Mouse (Mus musculus): ENCODE data around the gene Msi2.
A peak's percentile ranks its signal among the peaks of the same experiment; 100 is the strongest.

The Msi2 gene

DNA sequence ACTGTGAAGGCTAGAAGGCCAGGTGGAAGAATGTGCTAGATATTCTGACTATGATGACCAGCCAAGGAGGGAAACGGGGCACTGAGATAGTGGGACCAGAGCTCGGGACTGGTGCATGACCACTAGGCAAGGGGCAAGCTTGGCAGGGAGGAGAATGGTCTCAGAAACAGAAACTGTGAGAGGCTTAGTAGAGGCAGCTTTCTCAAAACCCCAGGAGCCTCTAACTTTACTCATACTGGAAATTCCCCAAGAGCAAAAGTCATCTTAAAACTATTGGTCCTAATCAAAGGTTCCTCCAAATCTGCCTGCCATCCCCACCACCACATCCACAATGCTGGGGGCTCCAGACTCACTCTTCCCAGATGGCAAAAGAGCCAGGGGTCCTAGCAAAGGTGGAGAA, 181.5 kb downstream of the Msi2 start:
- DNase-seq: no peak

DNA sequence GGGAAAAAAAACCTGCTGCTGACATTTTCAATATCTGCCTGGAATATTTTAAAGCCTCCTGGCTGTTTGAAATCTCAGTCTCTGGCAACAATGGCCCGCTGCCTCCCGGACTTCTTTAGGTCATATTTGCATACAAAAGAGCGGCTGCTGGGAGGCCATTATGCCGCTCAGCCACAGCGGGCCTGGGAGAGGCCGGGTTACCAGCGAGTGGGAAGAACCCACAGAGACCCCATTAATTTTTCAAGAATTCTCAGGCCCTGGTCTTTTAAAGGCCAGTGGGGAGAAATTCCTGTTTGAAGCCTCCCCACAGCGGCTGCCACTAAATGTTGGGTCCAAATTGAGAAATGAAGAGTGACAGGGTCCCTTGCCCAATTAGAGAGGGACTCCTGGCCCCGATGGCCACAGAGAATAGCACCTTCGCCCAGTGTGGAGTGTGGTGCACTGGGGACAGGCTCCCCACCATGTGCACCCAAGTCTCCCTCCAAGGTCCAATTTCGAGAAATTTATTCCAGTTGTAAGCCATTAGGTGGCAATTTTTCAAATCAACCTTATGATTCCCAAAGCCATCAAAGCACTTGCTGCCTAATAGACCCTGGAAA, 183.9 kb downstream of the Msi2 start:
- DNase-seq: no peak

DNA sequence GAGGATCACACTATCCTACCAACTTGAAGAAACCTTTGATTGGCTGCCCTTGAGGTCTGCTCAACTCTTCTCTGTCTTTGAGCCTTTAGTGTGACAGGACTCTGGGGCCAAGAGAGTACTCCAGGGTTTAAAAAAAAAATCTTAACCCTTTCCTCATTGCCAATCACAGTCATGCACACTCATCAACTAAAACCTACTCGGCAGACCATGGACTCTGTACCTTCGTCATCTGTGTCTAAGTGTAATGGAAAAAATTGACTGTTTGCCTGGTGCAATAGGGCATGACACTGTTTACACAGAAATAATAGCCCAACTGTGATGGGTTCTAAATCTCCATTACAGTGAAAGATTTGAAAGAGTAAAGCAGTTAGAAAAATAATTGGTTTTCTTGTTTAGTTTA, 186.3 kb downstream of the Msi2 start:
- no peak for DNase-seq

DNA sequence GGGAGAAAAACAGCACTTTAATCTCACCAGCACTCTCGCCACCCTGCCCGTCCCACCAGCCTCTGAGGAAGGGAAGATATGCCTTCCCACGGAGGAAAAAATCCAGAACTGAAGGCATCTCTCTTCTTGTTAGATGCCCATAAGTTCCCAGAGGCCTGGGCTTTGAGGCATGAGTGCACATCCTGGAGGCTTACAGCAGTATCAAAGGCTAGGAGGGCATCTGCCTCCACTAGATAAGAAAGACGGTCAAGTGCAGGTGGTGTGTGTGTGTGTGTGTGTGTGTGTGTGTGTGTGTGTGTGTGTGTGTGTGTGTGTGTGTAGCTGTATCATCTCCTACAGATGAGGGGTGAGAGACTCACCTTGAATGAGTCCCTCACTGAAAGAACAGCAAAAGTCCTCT, 188.3 kb downstream of the Msi2 start:
- no peak for DNase-seq

DNA sequence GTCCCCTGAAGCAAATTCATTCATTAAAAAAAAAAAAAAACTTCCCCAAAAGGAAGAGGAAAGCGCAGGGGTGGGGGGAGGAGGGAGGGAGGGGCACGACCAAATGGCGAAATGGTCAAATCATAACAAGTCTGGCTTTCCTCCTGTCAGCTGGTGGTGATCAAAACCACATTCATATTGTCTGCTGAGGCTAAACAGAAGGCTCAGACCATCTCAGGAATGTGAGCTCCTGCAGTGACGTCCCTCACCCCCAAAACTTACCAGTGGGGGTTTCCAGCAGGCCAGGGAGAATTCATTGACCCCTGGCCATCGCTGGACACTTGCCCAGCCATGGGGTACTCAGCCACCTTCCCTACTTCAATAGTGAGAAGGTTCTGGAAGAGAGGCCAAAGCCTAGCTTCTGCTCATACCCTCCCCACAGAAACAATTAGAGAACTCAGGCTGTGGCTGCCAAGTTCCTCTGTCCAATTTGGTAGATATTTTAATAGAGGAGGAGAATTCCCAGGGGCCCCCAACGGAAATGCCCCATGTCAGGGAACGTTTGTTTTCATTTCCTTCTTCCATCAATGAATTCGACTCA, 189.7 kb downstream of the Msi2 start:
- peak; percentile 42 for DNase-seq

DNA sequence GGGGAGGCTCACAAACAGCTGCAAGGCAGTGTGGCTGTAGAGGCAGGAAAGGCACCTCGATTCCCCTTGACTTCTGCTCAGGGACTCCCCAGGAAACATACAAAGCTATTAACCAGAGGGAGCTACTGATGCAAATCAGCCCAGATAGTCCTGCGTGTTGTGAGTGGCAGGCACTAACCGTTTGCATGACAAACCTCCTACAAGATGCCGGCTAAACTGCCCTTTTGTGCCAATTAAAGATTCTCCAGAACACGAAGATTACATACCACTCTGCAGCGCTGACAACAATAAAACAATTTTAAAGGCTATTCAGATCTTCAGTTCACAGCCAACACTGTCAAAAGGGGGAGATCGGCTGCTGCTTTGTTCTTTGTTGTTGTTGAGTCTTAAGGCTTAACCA, 191.6 kb downstream of the Msi2 start:
- no peak for DNase-seq

DNA sequence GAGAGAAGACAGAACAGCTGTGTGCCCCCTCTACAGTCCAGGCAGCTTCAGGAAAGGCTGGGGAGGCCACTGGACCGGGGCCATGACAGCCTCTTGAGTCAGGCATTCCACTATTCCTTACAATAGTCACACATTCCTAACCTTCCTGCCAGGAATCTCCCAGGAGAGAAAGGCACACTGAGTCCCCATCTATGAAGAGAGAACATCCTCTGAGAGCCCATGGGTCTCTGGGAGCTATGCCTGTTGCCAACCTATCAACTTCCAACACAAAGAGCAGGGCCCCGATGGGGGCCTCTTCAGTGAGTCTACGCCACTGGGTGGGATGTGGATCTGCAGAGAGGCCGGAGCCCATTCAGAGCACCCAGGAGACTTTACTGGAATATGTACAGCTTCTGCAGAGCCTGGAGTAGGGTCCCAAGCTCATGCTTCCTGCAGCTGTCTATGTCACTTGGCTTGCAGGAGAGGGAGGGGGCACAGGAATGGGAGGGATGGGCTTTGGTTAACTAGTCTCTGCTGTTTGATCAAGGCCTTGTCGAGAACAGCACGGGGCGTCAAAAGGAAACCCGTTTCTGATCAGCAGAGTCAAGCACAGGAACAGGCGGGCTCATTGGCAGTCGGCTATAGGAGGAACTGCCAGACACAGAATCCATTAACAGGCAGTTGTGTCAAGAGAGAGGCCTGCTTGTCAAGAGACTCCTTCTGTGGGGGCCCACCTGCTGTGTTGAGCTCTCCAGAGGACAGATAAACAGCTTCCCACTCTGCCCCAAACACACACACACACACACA, 193.3 kb downstream of the Msi2 start:
- peak; percentile 54 for DNase-seq

DNA sequence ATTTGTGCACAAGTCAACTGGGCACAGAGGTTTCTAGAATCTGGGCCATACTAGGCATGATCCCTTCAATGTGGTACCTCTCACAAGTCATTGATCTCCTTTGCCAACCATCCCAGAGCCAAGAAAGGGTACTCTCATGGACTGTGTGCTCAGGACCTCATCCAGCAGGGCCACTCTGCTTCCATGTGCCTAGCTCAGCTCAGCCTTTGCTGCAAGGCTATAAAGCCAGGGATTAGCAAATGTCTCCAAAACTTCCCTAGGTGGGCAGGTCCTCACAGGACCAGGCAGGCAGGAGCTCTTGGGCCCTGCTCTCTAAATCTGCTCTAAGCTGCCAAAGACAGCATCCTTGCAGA, 193.9 kb downstream of the Msi2 start:
- DNase-seq: no peak

DNA sequence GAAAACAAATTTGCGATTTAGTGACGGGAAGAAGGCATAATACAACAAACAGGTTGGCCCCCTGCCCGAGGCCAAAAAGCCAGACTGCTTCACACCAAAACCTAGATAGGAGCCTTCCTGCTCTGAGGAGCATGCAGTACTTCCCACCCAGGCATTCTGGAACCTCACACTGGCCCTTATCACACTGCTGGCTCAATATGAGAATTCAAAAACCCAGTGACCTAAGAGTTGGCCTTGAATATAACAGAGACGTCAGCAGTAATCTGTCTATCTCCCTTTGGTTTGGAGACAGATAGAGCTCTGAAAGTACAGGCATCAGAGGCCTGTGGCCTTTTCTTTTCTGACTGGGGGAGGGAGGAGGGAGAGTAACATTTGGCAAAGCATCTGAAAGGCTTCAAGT, 194.4 kb downstream of the Msi2 start:
- DNase-seq: peak; percentile 27

DNA sequence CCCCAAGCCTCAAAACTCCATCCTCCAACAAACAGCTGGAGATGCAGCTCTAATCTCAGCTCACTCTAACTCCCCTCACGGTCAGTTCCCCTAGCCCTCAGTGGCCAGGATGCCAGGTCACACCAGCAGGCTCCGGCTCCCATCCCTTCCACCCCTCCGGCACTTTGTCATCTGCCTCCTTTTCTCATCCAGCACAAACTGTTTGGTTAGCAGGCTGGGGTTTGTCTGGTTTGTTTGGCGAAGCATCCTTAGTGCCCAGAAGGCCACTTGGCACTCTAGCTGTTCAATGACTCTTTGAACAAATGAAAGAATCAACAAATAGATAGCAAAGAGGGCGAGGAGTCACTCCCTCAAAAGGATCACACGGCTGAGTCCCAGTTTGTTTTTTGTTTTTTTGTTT, 194.8 kb downstream of the Msi2 start:
- no peak for DNase-seq

DNA sequence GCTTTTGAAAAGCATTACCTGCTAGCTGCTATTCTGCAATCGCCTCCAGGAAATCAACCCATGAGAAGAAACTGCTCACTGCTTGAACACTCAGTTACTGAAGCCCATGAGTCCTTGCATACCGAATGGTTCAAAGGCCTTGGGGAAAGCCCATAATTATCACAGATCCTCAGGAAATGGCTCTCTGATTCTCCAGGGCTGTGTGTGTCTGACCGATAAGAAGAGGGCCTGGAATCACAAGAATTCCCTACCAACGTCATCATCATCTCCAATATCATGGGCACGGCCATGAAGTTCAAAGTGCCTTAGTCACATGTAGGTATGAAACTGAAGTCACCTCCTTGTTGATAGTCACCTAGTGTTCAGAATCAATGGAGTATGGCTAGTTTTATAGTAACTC, 196.2 kb downstream of the Msi2 start:
- no peak for DNase-seq

DNA sequence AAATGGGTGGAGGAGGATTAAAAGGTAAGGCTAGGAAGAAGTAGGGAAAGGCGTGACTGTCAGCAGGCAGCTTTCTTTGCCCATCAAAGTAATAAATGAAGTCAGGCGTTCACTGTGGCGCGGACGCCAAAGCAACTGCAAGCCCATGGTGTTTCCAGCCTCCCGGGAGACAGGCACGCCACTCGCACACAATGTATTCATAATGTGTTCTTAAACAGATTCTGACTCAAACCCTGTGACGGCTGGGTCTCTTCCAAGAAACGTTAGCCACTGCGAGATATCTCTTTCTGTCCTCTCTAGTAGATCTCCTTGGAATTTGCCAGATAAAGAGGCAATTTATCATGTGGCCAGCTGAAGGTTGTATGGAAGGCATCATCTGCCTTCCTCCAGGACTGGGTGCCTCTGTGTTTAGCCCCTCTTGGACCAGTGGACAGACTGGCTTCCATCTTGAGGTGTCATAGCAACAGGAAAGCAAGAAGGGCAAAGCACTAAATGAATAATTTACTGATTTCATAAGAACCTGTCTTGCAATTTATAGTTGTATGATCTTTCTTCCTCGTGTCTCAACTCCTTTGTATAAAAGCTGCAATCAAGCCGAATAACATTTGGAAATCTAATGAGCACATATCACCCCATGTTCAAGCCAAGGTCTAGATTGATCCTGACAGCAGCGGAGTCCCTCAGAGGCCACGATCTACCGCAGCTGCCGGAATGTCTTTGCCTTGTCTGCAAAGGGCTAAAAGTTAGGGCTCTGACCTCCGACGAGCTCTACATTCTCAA, 197.2 kb downstream of the Msi2 start:
- DNase-seq: no peak

DNA sequence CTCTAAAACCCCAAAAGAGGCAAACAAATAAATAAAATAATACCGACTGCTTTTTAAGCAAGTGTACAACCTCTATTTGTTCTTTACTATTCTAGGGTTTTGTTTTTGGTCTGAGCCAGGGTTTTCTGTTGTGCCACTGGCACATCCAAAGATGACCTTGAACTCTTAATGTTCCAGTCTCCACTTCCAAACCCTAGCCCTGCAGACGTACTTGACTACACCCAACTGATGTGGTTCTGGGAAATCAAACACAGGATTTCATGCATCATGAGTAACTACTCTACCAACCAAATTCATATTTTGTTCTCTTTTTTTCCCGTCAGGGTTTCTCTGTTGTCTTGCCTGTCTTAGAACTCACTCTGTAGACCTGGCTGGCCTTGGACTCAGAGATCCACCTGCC, 200.0 kb downstream of the Msi2 start:
- no peak for DNase-seq

DNA sequence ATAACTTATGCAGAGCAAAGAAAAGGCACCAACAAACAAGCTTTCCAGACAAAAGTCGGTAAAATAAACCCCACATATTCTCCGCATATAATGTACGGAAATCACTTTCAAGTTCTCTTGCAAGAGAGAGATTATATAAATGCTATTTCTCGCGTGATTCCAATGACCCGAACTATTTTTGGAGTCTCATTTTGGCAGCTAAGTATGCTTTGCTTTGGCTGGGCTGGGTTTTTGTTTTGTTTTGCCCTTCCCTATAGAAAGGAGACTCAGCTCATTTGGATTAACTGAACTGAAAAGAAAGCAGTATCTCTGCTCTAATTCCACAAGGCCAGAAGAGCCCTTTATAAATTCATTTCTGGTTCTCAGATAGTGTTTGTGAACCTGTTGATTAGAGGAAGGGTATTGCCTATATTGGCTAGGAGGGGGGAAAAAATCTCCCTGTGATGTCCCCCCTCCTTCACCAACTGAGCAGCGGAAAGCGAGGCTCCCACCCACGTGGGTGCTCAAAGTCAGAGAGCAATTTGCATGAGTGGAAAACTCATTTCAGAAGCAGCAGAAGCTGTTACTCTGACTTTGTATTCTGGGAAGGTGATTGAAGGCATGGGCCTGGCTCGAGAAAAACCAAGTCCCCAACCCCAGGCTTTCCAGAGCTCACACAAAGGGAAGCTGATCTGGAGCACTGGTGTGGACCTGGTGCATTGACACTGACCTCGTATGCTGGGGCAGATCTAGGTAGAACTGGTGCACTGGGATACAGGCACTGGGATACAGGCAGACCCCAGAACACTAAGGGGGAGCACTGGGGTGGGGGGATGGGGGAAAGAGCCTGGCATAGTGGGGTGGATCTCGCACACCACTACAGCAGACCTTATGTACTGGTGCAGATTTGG, 201.5 kb downstream of the Msi2 start:
- no peak for DNase-seq

DNA sequence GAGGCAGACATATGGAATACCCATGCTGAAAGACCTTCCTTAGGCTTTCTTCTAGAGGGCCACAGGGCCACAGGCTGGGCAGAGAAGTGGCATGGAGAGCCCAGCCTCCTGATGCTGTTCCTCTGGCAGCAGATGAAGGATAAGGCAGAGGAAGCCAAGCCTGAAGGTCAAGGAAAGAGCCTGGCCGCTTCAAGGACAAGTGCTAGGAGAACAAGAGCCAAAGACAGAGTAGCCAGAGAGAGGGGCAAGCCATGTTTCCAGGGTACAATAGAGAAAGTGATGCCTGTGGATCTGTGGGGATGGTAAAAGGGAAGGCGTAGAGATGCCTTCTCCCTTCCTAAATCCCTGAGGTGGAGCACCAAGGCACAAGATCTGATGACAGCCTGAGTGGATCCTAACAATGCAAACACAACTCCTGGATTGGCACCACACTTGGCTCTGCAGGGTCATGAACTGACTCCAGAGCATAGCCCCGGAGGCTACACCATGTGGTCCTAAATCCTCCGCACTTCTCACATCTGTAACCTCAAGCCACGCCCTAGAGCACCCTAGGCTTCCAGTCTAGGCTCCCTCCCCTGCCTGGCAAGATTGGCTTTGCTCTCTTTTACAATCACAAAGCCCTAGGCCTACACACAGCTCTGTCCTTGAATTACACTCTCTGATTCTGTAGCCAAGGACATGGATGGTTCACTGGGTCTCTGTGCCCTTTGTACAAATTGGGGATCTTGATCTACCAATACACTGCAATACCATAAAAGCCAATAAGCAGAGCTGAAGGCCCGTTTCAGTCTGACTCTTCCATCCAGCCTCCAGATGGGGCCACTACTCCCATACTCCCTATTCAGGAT, 202.4 kb downstream of the Msi2 start:
- no peak for DNase-seq

DNA sequence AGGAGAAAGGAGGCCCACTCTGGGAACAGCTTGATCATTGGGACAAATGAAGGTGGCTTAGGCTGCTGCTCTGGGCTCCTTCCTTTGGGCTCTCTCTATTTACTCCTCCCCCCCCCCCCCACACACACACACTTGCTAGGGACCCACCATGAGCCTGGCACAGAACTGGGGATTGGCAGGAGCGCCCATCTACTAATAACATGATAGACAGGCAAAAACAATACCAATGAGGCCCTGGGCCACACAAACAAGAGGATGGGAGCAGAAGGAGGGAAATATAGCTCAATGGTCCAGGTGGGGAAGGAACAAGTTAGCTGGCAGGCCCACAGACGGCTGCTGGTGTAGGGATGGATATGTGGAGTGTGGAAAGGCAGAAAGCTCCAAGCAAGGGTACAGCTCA, 203.0 kb downstream of the Msi2 start:
- no peak for DNase-seq

DNA sequence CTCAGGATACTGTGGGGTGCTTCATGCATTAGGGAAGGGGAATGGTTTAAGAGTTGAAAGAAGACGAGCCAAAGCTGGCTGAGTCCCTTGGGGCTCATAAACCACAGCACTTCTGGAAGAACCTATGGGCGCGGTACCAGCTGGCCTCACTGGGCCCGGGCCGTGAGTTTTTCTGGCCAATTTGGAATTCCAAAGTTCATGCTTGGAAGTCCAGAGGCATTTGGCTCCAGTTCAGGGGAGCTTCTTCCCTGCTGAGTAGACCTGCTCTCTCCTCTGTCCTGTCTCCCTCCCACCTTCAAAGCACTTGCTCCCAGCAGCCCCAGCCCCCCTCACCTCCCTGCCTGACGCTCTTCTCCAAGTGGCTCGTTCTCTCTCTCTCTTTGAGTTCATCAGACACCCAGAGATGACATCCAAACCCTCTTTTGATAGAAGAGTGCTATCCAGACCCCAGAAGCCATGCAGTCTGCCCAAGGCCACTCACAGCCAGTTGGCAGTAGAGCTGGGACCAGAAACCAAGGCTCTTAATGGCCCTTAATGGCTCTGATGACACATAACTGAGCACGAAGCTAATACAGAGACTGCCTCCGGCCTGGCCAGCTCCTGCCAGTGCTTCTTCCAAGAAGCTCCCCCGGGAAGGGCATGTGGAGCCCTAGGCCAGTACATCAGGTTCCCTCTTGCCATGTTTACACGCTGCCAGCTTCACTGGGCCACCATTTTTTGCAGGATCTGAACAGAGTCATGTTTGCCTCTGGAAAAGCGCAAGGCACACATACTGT, 204.0 kb downstream of the Msi2 start:
- no peak for DNase-seq

DNA sequence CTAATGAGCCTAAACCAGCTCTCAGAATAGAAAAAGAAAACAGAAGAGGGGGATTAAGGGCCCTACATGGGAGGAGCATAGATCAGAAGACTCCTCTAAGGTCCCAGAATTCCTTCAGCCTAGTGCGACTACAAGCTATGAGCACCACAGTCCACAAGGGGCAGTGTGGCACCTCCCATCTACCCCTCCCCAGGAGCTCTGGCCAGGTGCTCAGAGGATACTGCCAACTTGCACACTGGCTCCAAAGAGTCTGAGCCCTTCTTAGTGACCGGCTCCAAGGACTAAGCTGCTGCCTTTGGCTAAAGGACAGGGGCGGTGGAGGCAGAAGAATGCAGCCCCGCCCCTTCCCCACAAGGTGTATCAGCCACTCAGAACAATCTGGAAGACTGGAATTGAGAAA, 205.7 kb downstream of the Msi2 start:
- DNase-seq: peak; percentile 65

DNA sequence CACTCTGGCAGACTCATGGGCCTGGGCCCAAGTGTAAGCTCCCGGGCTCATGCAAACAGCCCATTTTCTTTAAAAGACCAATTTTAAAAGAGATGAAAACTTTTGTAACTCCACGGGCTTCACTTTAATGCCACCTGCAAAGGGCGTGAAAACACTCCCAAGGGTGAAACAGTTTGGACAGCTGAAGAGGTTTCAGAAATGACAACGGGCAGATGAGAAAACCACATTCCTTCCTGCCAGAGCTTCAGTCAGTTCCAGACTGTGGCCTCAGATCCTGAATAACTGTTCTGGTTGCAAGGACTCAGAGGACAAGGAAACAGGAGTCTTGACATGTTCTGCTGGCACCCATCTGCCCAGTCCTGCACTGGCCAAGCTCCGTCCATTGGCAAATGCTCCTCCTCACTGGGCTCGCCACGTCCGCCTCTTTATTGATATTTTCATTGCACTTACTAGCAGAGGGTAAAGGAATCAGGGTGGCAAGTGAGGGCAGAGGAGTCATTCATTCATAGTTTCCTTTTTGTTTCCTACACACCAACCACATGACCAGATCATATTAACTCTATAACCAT, 207.9 kb downstream of the Msi2 start:
- DNase-seq: no peak

DNA sequence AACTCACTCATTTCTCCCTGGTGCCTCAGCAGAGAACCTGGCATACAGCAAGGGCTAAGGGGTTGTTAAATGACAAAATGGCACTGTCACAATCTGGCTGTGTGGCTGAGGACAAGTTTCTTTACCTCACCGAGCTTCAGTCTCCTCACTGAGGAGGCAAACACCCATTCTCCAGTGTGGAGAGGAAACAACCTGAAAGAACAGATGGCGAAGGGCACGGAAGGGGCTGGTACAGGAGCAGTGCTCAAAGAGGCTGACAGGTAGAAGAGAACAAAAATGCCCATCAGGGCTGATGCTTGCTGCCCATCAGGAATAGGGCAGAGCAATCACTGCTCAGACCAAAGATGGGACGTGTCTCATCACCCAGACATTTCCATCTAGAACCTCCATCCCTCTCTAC, 208.8 kb downstream of the Msi2 start:
- DNase-seq: no peak

DNA sequence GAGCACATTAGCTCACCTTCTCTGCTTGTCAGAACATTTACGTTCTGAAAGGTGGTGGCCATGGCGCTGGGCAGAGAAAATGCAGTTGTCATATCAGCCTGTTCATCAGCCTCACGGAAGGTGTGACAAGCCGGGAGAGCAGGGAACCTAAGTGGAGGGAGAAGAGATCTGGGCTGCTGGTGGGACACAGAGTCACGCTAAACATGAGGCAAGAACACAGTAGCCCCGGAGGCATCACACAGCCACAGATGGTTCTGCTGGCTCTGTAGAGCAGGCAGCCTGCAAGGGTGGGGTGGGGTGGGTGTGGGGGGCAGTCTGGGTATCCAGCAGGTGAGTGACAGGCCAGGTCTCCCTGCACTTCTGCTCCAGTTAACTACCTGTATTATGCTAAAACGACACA, 210.2 kb downstream of the Msi2 start:
- DNase-seq: no peak
